Mouse (Mus musculus): ENCODE measurements around the gene Pip4k2b. TPM values are rescaled to one million over a fixed set of nuclear protein-coding genes. Genes with fewer than 3 reads are reported as not detected.
"Not testable (repeated sequence)": the region's sequence is repeated elsewhere in the genome, so short reads cannot be mapped to it uniquely, and the experiment has no call there.

Pip4k2b gene
- 0.80 and 1.1 TPM in 2 replicates for polyA plus RNA-seq (2014; fragmentation: Nextera tagmentation; extraction: Ambion mirVana)

GRCm38 (mm10) chr11:97744063-97744717 lies at the start of gene Pip4k2b:
Pip4k2b (minus strand) TSS chr11:97744704.
- Histone ChIP-seq H3K9ac (ENCODE audit: low read length) (peak within 1 kb of the TSS; percentile 93), H3K27ac (replicated peaks in 1 of 2; ENCODE audit: control insufficient read depth in 1 of 2, insufficient read depth in 1 of 2, low read depth in 2 of 2, low read length in 2 of 2) (peak within 1 kb of the TSS; percentile 96 to 98), H3K4me2 (ENCODE audit: low read length) (peak within 1 kb of the TSS; percentile 94), H3K27me3 (ENCODE audit: control insufficient read depth, insufficient read depth, low read length) (no peaks in the 10 kb centered on the region), H3K36me3 (ENCODE audit: control insufficient read depth, insufficient read depth, low read length) (peaks cover 31% of the 10 kb centered on the region), H3K4me3 (ENCODE audit: control insufficient read depth in 1 of 2, insufficient read depth in 1 of 2, low read depth in 1 of 2, low read length in 2 of 2) (peak within 1 kb of the TSS; percentile 83 to 84), H3K9me3 (ENCODE audit: control insufficient read depth, low read length) (no peaks in the 10 kb centered on the region), H3K4me1 (ENCODE audit: control insufficient read depth in 2 of 2, insufficient read depth in 2 of 2, low read length in 2 of 2) (peaks cover 12 to 19% of the 10 kb centered on the region in 2 experiments)
- 1% methylated on average over 62 of the region's 63 CpGs for WGBS
- ATAC-seq (ENCODE audit: insufficient number of reproducible peaks, insufficient read depth, low FRiP score, low read depth) = peak; percentile 46

- Histone ChIP-seq H3K4me3 (ENCODE audit: control insufficient read depth in 1 of 2, insufficient read depth in 1 of 2, low read depth in 1 of 2, low read length in 2 of 2) (no peak overlapping the region), H3K4me1 (ENCODE audit: control insufficient read depth in 2 of 2, insufficient read depth in 2 of 2, low read length in 2 of 2) (peaks cover 0 to 3% of the 10 kb centered on the region in 2 experiments; a peak in 1 of 4 replicates), H3K36me3 (ENCODE audit: control insufficient read depth, insufficient read depth, low read length) (no peaks in the 10 kb centered on the region), H3K27me3 (ENCODE audit: control insufficient read depth, insufficient read depth, low read length) (no peaks in the 10 kb centered on the region), H3K27ac (replicated peaks in 1 of 2; ENCODE audit: control insufficient read depth in 1 of 2, insufficient read depth in 1 of 2, low read depth in 2 of 2, low read length in 2 of 2) (no peak overlapping the region), H3K9me3 (ENCODE audit: control insufficient read depth, low read length) (no peaks in the 10 kb centered on the region), H3K4me2 (ENCODE audit: low read length) (no peak overlapping the region), H3K9ac (ENCODE audit: low read length) (no peak overlapping the region)
- no peak for ATAC-seq (ENCODE audit: insufficient number of reproducible peaks, insufficient read depth, low FRiP score, low read depth)
- WGBS = 12% methylated on average over 2 of the region's 2 CpGs
Observed at GRCm38 (mm10) chr11:97793165-97793564, 48.7 kb upstream of the Pip4k2b start.

GRCm38 (mm10) chr11:97790778-97791438 lies 46.4 kb upstream of the Pip4k2b start:
- H3K4me2 ChIP-seq (ENCODE audit: low read length); H3K9ac ChIP-seq (ENCODE audit: low read length); H3K27me3 ChIP-seq (ENCODE audit: control insufficient read depth, insufficient read depth, low read length); H3K27ac ChIP-seq (replicated peaks in 1 of 2; ENCODE audit: control insufficient read depth in 1 of 2, insufficient read depth in 1 of 2, low read depth in 2 of 2, low read length in 2 of 2); H3K4me3 ChIP-seq (ENCODE audit: control insufficient read depth in 1 of 2, insufficient read depth in 1 of 2, low read depth in 1 of 2, low read length in 2 of 2); H3K4me1 ChIP-seq (ENCODE audit: control insufficient read depth in 2 of 2, insufficient read depth in 2 of 2, low read length in 2 of 2); ATAC-seq (ENCODE audit: insufficient number of reproducible peaks, insufficient read depth, low FRiP score, low read depth); H3K36me3 ChIP-seq (ENCODE audit: control insufficient read depth, insufficient read depth, low read length); H3K9me3 ChIP-seq (ENCODE audit: control insufficient read depth, low read length): not testable (repeated sequence)
- 90% methylated on average over 2 of the region's 2 CpGs for WGBS

GRCm38 (mm10) chr11:97789727-97790126 lies 45.2 kb upstream of the Pip4k2b start:
- 84% methylated on average over 5 of the region's 5 CpGs for WGBS
- no peak for ATAC-seq (ENCODE audit: insufficient number of reproducible peaks, insufficient read depth, low FRiP score, low read depth)
- H3K9ac ChIP-seq (ENCODE audit: low read length) = no peak overlapping the region
- H3K27me3 ChIP-seq (ENCODE audit: control insufficient read depth, insufficient read depth, low read length) = no peaks in the 10 kb centered on the region
- no peak overlapping the region for H3K4me3 ChIP-seq (ENCODE audit: control insufficient read depth in 1 of 2, insufficient read depth in 1 of 2, low read depth in 1 of 2, low read length in 2 of 2)
- H3K4me2 ChIP-seq (ENCODE audit: low read length) = no peak overlapping the region
- H3K9me3 ChIP-seq (ENCODE audit: control insufficient read depth, low read length) = no peaks in the 10 kb centered on the region
- H3K36me3 ChIP-seq (ENCODE audit: control insufficient read depth, insufficient read depth, low read length) = no peaks in the 10 kb centered on the region
- no peaks in the 10 kb centered on the region for H3K4me1 ChIP-seq (ENCODE audit: control insufficient read depth in 2 of 2, insufficient read depth in 2 of 2, low read length in 2 of 2)
- H3K27ac ChIP-seq (replicated peaks in 1 of 2; ENCODE audit: control insufficient read depth in 1 of 2, insufficient read depth in 1 of 2, low read depth in 2 of 2, low read length in 2 of 2) = no peak overlapping the region

- 90% methylated on average over 3 of the region's 3 CpGs for whole genome bisulfite sequencing
- Histone ChIP-seq H3K4me3 (ENCODE audit: control insufficient read depth in 1 of 2, insufficient read depth in 1 of 2, low read depth in 1 of 2, low read length in 2 of 2) (no peak overlapping the region), H3K27ac (replicated peaks in 1 of 2; ENCODE audit: control insufficient read depth in 1 of 2, insufficient read depth in 1 of 2, low read depth in 2 of 2, low read length in 2 of 2) (no peak overlapping the region), H3K4me1 (ENCODE audit: control insufficient read depth in 2 of 2, insufficient read depth in 2 of 2, low read length in 2 of 2) (no peaks in the 10 kb centered on the region), H3K36me3 (ENCODE audit: control insufficient read depth, insufficient read depth, low read length) (no peaks in the 10 kb centered on the region), H3K27me3 (ENCODE audit: control insufficient read depth, insufficient read depth, low read length) (no peaks in the 10 kb centered on the region), H3K4me2 (ENCODE audit: low read length) (no peak overlapping the region), H3K9ac (ENCODE audit: low read length) (no peak overlapping the region), H3K9me3 (ENCODE audit: control insufficient read depth, low read length) (no peaks in the 10 kb centered on the region)
- ATAC-seq (ENCODE audit: insufficient number of reproducible peaks, insufficient read depth, low FRiP score, low read depth) = no peak
Observed at GRCm38 (mm10) chr11:97787961-97788360, 43.5 kb upstream of the Pip4k2b start.

- H3K4me3 ChIP-seq (ENCODE audit: control insufficient read depth in 1 of 2, insufficient read depth in 1 of 2, low read depth in 1 of 2, low read length in 2 of 2) = peak overlapping the region; percentile 66 to 79
- no peaks in the 10 kb centered on the region for H3K9me3 ChIP-seq (ENCODE audit: control insufficient read depth, low read length)
- H3K27me3 ChIP-seq (ENCODE audit: control insufficient read depth, insufficient read depth, low read length) = no peaks in the 10 kb centered on the region
- peaks cover 37% of the 10 kb centered on the region for H3K36me3 ChIP-seq (ENCODE audit: control insufficient read depth, insufficient read depth, low read length)
- peaks cover 3 to 10% of the 10 kb centered on the region in 2 experiments for H3K4me1 ChIP-seq (ENCODE audit: control insufficient read depth in 2 of 2, insufficient read depth in 2 of 2, low read length in 2 of 2)
- H3K27ac ChIP-seq (replicated peaks in 1 of 2; ENCODE audit: control insufficient read depth in 1 of 2, insufficient read depth in 1 of 2, low read depth in 2 of 2, low read length in 2 of 2) = peak overlapping the region; percentile 59 to 85
- WGBS = under 1% methylated on average over 10 of the region's 10 CpGs
- ATAC-seq (ENCODE audit: insufficient number of reproducible peaks, insufficient read depth, low FRiP score, low read depth) = no peak
- peak overlapping the region; percentile 87 for H3K4me2 ChIP-seq (ENCODE audit: low read length)
- H3K9ac ChIP-seq (ENCODE audit: low read length) = peak overlapping the region; percentile 100
Observed at GRCm38 (mm10) chr11:97782564-97782895, 38.0 kb upstream of the Pip4k2b start.

GRCm38 (mm10) chr11:97781832-97782563 lies 37.5 kb upstream of the Pip4k2b start, which contains the start of gene Rpl23:
Rpl23 (minus strand) TSS chr11:97782437.
- H3K4me1 ChIP-seq (ENCODE audit: control insufficient read depth in 2 of 2, insufficient read depth in 2 of 2, low read length in 2 of 2) = peaks cover 3 to 10% of the 10 kb centered on the region in 2 experiments
- H3K27me3 ChIP-seq (ENCODE audit: control insufficient read depth, insufficient read depth, low read length) = no peaks in the 10 kb centered on the region
- peak within 1 kb of the TSS; percentile 87 for H3K4me2 ChIP-seq (ENCODE audit: low read length)
- peak within 1 kb of the TSS; percentile 66 to 79 for H3K4me3 ChIP-seq (ENCODE audit: control insufficient read depth in 1 of 2, insufficient read depth in 1 of 2, low read depth in 1 of 2, low read length in 2 of 2)
- peak; percentile 93 for ATAC-seq (ENCODE audit: insufficient number of reproducible peaks, insufficient read depth, low FRiP score, low read depth)
- peak within 1 kb of the TSS; percentile 100 for H3K9ac ChIP-seq (ENCODE audit: low read length)
- peaks cover 42% of the 10 kb centered on the region for H3K36me3 ChIP-seq (ENCODE audit: control insufficient read depth, insufficient read depth, low read length)
- peak within 1 kb of the TSS; percentile 85 to 86 for H3K27ac ChIP-seq (replicated peaks in 1 of 2; ENCODE audit: control insufficient read depth in 1 of 2, insufficient read depth in 1 of 2, low read depth in 2 of 2, low read length in 2 of 2)
- WGBS = under 1% methylated on average over 66 of the region's 67 CpGs
- no peaks in the 10 kb centered on the region for H3K9me3 ChIP-seq (ENCODE audit: control insufficient read depth, low read length)

All from heart, embryonic 14.5 days (tissue).